Mouse (Mus musculus): ENCODE data around the gene Sh3bgrl3.

- TF ChIP-seq CTCF (IDR thresholded peaks at IDR 0.05; ENCODE audit: extremely low read depth, insufficient read depth, low read length) = no peak
- TF ChIP-seq POLR2A (IDR thresholded peaks at IDR 0.05; ENCODE audit: extremely low read depth, insufficient read depth, low read length) = 0 out of 2 replicates have a peak, but pooled peaks have one; percentile 36
These were observed 893 bp upstream of the Sh3bgrl3 start for GRCm38 (mm10) chr4:134129482-134129881.

Measured in cortical plate, adult 2 months (tissue).